Mouse (Mus musculus): ENCODE data around the gene Rock2. TPM values are rescaled to one million over a fixed set of nuclear protein-coding genes. Genes with fewer than 3 reads are reported as not detected.

Rock2 gene
- total RNA-seq, 2 experiments from 2014 or later, result 75.7 to 78.2 TPM

GRCm38 (mm10) chr12:17035128-17035527 lies 140.4 kb downstream of the Rock2 start:
- intact Hi-C loops (cut with DNase I), result loop anchor here (2.0 kb wide), 1 partner anchor 222 kb away; no protein-coding TSS in a partner anchor
- no peak for DNase-seq

- intact Hi-C loops (cut with DNase I), result no loop called here
These were observed 141.8 kb downstream of the Rock2 start for GRCm38 (mm10) chr12:17036532-17036931.

GRCm38 (mm10) chr12:17037053-17037610 lies 142.4 kb downstream of the Rock2 start:
- no peak for DNase-seq
- intact Hi-C loops (cut with DNase I), result no loop called here

More at GRCm38 (mm10) chr12:17036532-17036931, 141.8 kb downstream of the Rock2 start:
- no peak for DNase-seq

Other genes with a start within 250 kb of the Rock2 start
- gene Ntsr2, start 241.5 kb upstream of the Rock2 start, total RNA-seq (2021), result 1 to 10 TPM; 2.2 to 2.6 TPM
- 1 to 10 TPM in 1 of 2 experiments, under 1 TPM in 1; 0.86 to 1.1 TPM for gene Greb1, start 94.0 kb upstream of the Rock2 start, total RNA-seq (2021)
- 100 to 1,000 TPM; 116 to 120 TPM for gene E2f6, start 83.9 kb upstream of the Rock2 start, total RNA-seq (2021)
- 1 to 10 TPM; 1.4 to 1.7 TPM for gene Pqlc3, start 105.5 kb downstream of the Rock2 start, total RNA-seq (2021)
- not detected for gene 2410004P03Rik, start 116.8 kb downstream of the Rock2 start, total RNA-seq (2021)

All from gastrocnemius, postnatal 36 days (tissue).